Mouse (Mus musculus) brain, embryonic 14.5 days (tissue): ENCODE data around the gene Cxcl16.

ENCODE experiments used
- CTCF ChIP-seq: fragments of 200-500 bp; IDR thresholded peaks from 2 replicates; pipeline ENCODE4 v1.5.1; 2012; ENCODE audit warnings: inconsistent platforms, mild to moderate bottlenecking, moderate library complexity, borderline replicate concordance; ENCODE audit not compliant: insufficient read depth, insufficient read length; ENCODE audit errors: extremely low read depth
- POLR2A ChIP-seq: fragments of 200-500 bp; IDR thresholded peaks from 2 replicates; pipeline ENCODE4 v1.6.1; 2012; ENCODE audit warnings: mild to moderate bottlenecking, inconsistent platforms, borderline replicate concordance; ENCODE audit not compliant: poor library complexity, insufficient read depth, insufficient read length, severe bottlenecking; ENCODE audit errors: extremely low read depth

DNA sequence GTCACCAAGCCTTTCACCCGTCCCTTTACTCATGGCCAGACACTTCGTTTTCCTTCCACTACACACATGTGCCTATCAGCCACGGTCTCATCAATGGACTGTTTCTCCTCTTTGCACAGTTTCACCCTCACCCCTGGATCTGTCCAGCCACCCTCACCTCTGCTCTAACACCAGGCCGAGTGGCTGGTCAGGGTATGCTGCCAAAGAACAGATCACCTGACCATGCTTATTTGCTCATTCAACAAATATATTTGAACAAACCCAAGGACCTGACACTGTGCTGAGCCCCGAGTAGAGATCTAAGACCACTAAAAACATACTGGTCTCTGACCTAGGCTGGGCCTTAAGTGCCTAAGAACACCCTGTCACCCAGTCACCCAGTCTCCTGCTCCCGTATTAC is 15.1 kb downstream of the Cxcl16 start:
- no peak for TF ChIP-seq CTCF
- no peak for TF ChIP-seq POLR2A
